Comparison of ENCODE assay signal across 9 mouse cellular contexts in genomic region chr14:59721957-59722356, GRCm38 (mm10).
DNase-seq lines count a peak whose midpoint lies in the region; ATAC-seq and TF ChIP-seq lines count a peak whose summit lies in the region.
"Had no signal": no experiment of that assay in that cellular context is flagged by ENCODE, and none has a peak within 500 bp of the region (broad histone marks: within the 10 kb centered on the region; RNA-seq: fewer than 3 reads in every experiment).

No protein-coding gene starts in this region.

- no peaks in the 10 kb centered on the region for H3K9me3 ChIP-seq in lung, postnatal 0 days (ENCODE audit: low read length)
- no peaks in the 10 kb centered on the region for H3K9me3 ChIP-seq in intestine, embryonic 16.5 days (ENCODE audit: control insufficient read depth, low read length)

- H3K4me2 ChIP-seq in lung, postnatal 0 days (replicated peaks; ENCODE audit: low read depth, low read length) = no peak overlapping the region
- H3K4me2 ChIP-seq in intestine, embryonic 16.5 days (ENCODE audit: low read depth, low read length) = no peak overlapping the region

- H3K36me3 ChIP-seq in lung, postnatal 0 days (ENCODE audit: insufficient read depth, low read length) = no peaks in the 10 kb centered on the region
- no peaks in the 10 kb centered on the region for H3K36me3 ChIP-seq in intestine, embryonic 16.5 days (ENCODE audit: control insufficient read depth, insufficient read depth, low read length)

- peak; percentile 56 for ATAC-seq in lung, postnatal 0 days
- ATAC-seq in intestine, embryonic 16.5 days = no peak

- H3K4me1 ChIP-seq in lung, postnatal 0 days (ENCODE audit: insufficient read depth, low read depth, low read length) = no peaks in the 10 kb centered on the region
- H3K4me1 ChIP-seq in intestine, embryonic 16.5 days (ENCODE audit: control insufficient read depth, insufficient read depth, low read length) = no peaks in the 10 kb centered on the region

- 44% methylated on average over 4 of the region's 4 CpGs for WGBS in lung, postnatal 0 days
- 50% methylated on average over 4 of the region's 4 CpGs for WGBS in intestine, embryonic 16.5 days

- no peaks in the 10 kb centered on the region for H3K27me3 ChIP-seq in lung, postnatal 0 days (replicated peaks; ENCODE audit: insufficient read depth, low read length)
- no peaks in the 10 kb centered on the region for H3K27me3 ChIP-seq in intestine, embryonic 16.5 days (replicated peaks; ENCODE audit: control insufficient read depth, insufficient read depth, low read length)

- H3K27ac ChIP-seq in lung, postnatal 0 days (ENCODE audit: low read length) = no peak overlapping the region
- H3K27ac ChIP-seq in intestine, embryonic 16.5 days (ENCODE audit: low read length) = no peak overlapping the region

- H3K9ac ChIP-seq in lung, postnatal 0 days (replicated peaks; ENCODE audit: low read depth) = no peak overlapping the region
- H3K9ac ChIP-seq in intestine, embryonic 16.5 days (ENCODE audit: low read depth, low read length) = no peak overlapping the region

- TF ChIP-seq POLR2A in brain, embryonic 14.5 days (IDR thresholded peaks at IDR 0.05; ENCODE audit: borderline replicate concordance, extremely low read depth, insufficient read depth, insufficient read length, poor library complexity, severe bottlenecking) = no peak

- H3K4me3 ChIP-seq in lung, postnatal 0 days (ENCODE audit: low read depth, low read length) = no peak overlapping the region
- no peak overlapping the region for H3K4me3 ChIP-seq in intestine, embryonic 16.5 days (ENCODE audit: low read length)

- TF ChIP-seq EP300 in lung, postnatal 0 days (IDR thresholded peaks at IDR 0.05) = no peak

- peak; percentile 15 for DNase-seq in kidney, adult 9 months
- DNase-seq in kidney, adult 18-20 months = no peak
- peak; percentile 41 for DNase-seq in brain, embryonic 14.5 days (ENCODE audit: low read depth)
- DNase-seq in cerebellum, postnatal 14 days = peak; percentile 35 to 45
- peak; percentile 59 for DNase-seq in lung, postnatal 0 days (ENCODE audit: low spot score)
- no peak for DNase-seq in adrenal gland, adult 2 months
- no peak for DNase-seq in spleen, postnatal 14 days (ENCODE audit: low spot score in 2 of 2)
- DNase-seq: midbrain, embryonic 14.5 days had no signal

- TF ChIP-seq CTCF in brain, embryonic 14.5 days (IDR thresholded peaks at IDR 0.05; ENCODE audit: borderline replicate concordance, extremely low read depth, insufficient read depth, insufficient read length) = no peak
- TF ChIP-seq CTCF in lung, postnatal 0 days (IDR thresholded peaks at IDR 0.05) = no peak

Comparison
In these comparisons a context has a peak if more than half of its experiments do, and no peak if none do; other contexts are left out.
1. DNase-seq: peak in kidney, adult 9 months (single experiment), brain, embryonic 14.5 days (single experiment), cerebellum, postnatal 14 days (2 of 2) and lung, postnatal 0 days (single experiment); none in kidney, adult 18-20 months (single experiment), adrenal gland, adult 2 months (single experiment) and spleen, postnatal 14 days (0 of 2).